Mouse (Mus musculus): ENCODE measurements around the gene Rbms3. TPM values are rescaled to one million over a fixed set of nuclear protein-coding genes. Genes with fewer than 3 reads are reported as not detected.

The Rbms3 gene
- polyA plus RNA-seq, 1 experiment from 2014 or later, result not detected

- WGBS (ENCODE audit: missing documents), result 94% methylated on average over 1 of the region's 1 CpGs
- Histone ChIP-seq H3K4me3 (ENCODE audit: inconsistent target) (no peak overlapping the region), H3K27ac (no peak overlapping the region), H3K79me2 (ENCODE audit: inconsistent target) (no peaks in the 10 kb centered on the region), H3K36me3 (ENCODE audit: inconsistent target) (no peaks in the 10 kb centered on the region)
These were observed 621.5 kb downstream of the Rbms3 start for GRCm38 (mm10) chr9:117008194-117008593.

- H3K36me3 ChIP-seq (ENCODE audit: inconsistent target), result no peaks in the 10 kb centered on the region
- WGBS (ENCODE audit: missing documents), result 82% methylated on average over 2 of the region's 2 CpGs
- H3K79me2 ChIP-seq (ENCODE audit: inconsistent target), result no peaks in the 10 kb centered on the region
- H3K27ac ChIP-seq, result no peak overlapping the region
- no peak overlapping the region for H3K4me3 ChIP-seq (ENCODE audit: inconsistent target)
These were observed 627.6 kb downstream of the Rbms3 start for GRCm38 (mm10) chr9:117002083-117002482.

GRCm38 (mm10) chr9:116999186-116999585, 630.5 kb downstream of the Rbms3 start:
- Histone ChIP-seq H3K79me2 (ENCODE audit: inconsistent target) (no peaks in the 10 kb centered on the region), H3K4me3 (ENCODE audit: inconsistent target) (no peak overlapping the region), H3K27ac (no peak overlapping the region), H3K36me3 (ENCODE audit: inconsistent target) (no peaks in the 10 kb centered on the region)
- 84% methylated on average over 6 of the region's 6 CpGs for WGBS (ENCODE audit: missing documents)

GRCm38 (mm10) chr9:116990321-116990720, 639.4 kb downstream of the Rbms3 start:
- WGBS (ENCODE audit: missing documents), result 89% methylated on average over 6 of the region's 6 CpGs

GRCm38 (mm10) chr9:116980801-116981200, 648.9 kb downstream of the Rbms3 start:
- Histone ChIP-seq H3K36me3 (ENCODE audit: inconsistent target) (no peaks in the 10 kb centered on the region), H3K4me3 (ENCODE audit: inconsistent target) (no peak overlapping the region), H3K27ac (no peak overlapping the region), H3K79me2 (ENCODE audit: inconsistent target) (no peaks in the 10 kb centered on the region)
- 89% methylated on average over 5 of the region's 5 CpGs for WGBS (ENCODE audit: missing documents)

More at GRCm38 (mm10) chr9:116990321-116990720, 639.4 kb downstream of the Rbms3 start:
- no peaks in the 10 kb centered on the region for H3K36me3 ChIP-seq (ENCODE audit: inconsistent target)
- H3K79me2 ChIP-seq (ENCODE audit: inconsistent target), result no peaks in the 10 kb centered on the region
- H3K4me3 ChIP-seq (ENCODE audit: inconsistent target), result no peak overlapping the region
- no peak overlapping the region for H3K27ac ChIP-seq

- 86% methylated on average over 5 of the region's 6 CpGs for WGBS (ENCODE audit: missing documents)
- Histone ChIP-seq H3K4me3 (ENCODE audit: inconsistent target) (no peak overlapping the region), H3K27ac (no peak overlapping the region), H3K79me2 (ENCODE audit: inconsistent target) (no peaks in the 10 kb centered on the region), H3K36me3 (ENCODE audit: inconsistent target) (no peaks in the 10 kb centered on the region)
These were observed 652.3 kb downstream of the Rbms3 start for GRCm38 (mm10) chr9:116977428-116977827.

GRCm38 (mm10) chr9:116976575-116977408, 652.9 kb downstream of the Rbms3 start:
- no peaks in the 10 kb centered on the region for H3K36me3 ChIP-seq (ENCODE audit: inconsistent target)
- 91% methylated on average over 20 of the region's 21 CpGs for WGBS (ENCODE audit: missing documents)
- H3K79me2 ChIP-seq (ENCODE audit: inconsistent target), result no peaks in the 10 kb centered on the region
- no peak overlapping the region for H3K4me3 ChIP-seq (ENCODE audit: inconsistent target)
- H3K27ac ChIP-seq, result no peak overlapping the region

- Histone ChIP-seq H3K4me3 (ENCODE audit: inconsistent target) (no peak overlapping the region), H3K36me3 (ENCODE audit: inconsistent target) (no peaks in the 10 kb centered on the region), H3K27ac (no peak overlapping the region), H3K79me2 (ENCODE audit: inconsistent target) (no peaks in the 10 kb centered on the region)
- 96% methylated on average over 4 of the region's 4 CpGs for WGBS (ENCODE audit: missing documents)
These were observed 654.4 kb downstream of the Rbms3 start for GRCm38 (mm10) chr9:116975269-116975668.

GRCm38 (mm10) chr9:116974134-116974533, 655.6 kb downstream of the Rbms3 start:
- 93% methylated on average over 3 of the region's 3 CpGs for WGBS (ENCODE audit: missing documents)
- H3K4me3 ChIP-seq (ENCODE audit: inconsistent target), result no peak overlapping the region

GRCm38 (mm10) chr9:116973594-116973993, 656.1 kb downstream of the Rbms3 start:
- no peak overlapping the region for H3K27ac ChIP-seq
- no peak overlapping the region for H3K4me3 ChIP-seq (ENCODE audit: inconsistent target)
- no peaks in the 10 kb centered on the region for H3K36me3 ChIP-seq (ENCODE audit: inconsistent target)
- 33% methylated on average over 2 of the region's 2 CpGs for WGBS (ENCODE audit: missing documents)
- H3K79me2 ChIP-seq (ENCODE audit: inconsistent target), result no peaks in the 10 kb centered on the region

More at GRCm38 (mm10) chr9:116974134-116974533, 655.6 kb downstream of the Rbms3 start:
- H3K79me2 ChIP-seq (ENCODE audit: inconsistent target), result no peaks in the 10 kb centered on the region
- no peak overlapping the region for H3K27ac ChIP-seq
- no peaks in the 10 kb centered on the region for H3K36me3 ChIP-seq (ENCODE audit: inconsistent target)

- Histone ChIP-seq H3K79me2 (ENCODE audit: inconsistent target) (no peaks in the 10 kb centered on the region), H3K27ac (no peak overlapping the region)
- WGBS (ENCODE audit: missing documents), result 93% methylated on average over 3 of the region's 3 CpGs
These were observed 662.4 kb downstream of the Rbms3 start for GRCm38 (mm10) chr9:116967317-116967716.

GRCm38 (mm10) chr9:116965691-116966090, 664.0 kb downstream of the Rbms3 start:
- no peak overlapping the region for H3K27ac ChIP-seq
- no peaks in the 10 kb centered on the region for H3K79me2 ChIP-seq (ENCODE audit: inconsistent target)
- H3K4me3 ChIP-seq (ENCODE audit: inconsistent target), result no peak overlapping the region
- H3K36me3 ChIP-seq (ENCODE audit: inconsistent target), result no peaks in the 10 kb centered on the region
- WGBS (ENCODE audit: missing documents), result 89% methylated on average over 6 of the region's 6 CpGs

More at GRCm38 (mm10) chr9:116967317-116967716, 662.4 kb downstream of the Rbms3 start:
- H3K4me3 ChIP-seq (ENCODE audit: inconsistent target), result no peak overlapping the region
- H3K36me3 ChIP-seq (ENCODE audit: inconsistent target), result no peaks in the 10 kb centered on the region

- WGBS (ENCODE audit: missing documents), result 97% methylated on average over 2 of the region's 2 CpGs
- H3K27ac ChIP-seq, result no peak overlapping the region
- H3K79me2 ChIP-seq (ENCODE audit: inconsistent target), result no peaks in the 10 kb centered on the region
- no peak overlapping the region for H3K4me3 ChIP-seq (ENCODE audit: inconsistent target)
- no peaks in the 10 kb centered on the region for H3K36me3 ChIP-seq (ENCODE audit: inconsistent target)
These were observed 673.6 kb downstream of the Rbms3 start for GRCm38 (mm10) chr9:116956156-116956555.

GRCm38 (mm10) chr9:116948211-116948610, 681.5 kb downstream of the Rbms3 start:
- no peaks in the 10 kb centered on the region for H3K79me2 ChIP-seq (ENCODE audit: inconsistent target)
- H3K36me3 ChIP-seq (ENCODE audit: inconsistent target), result no peaks in the 10 kb centered on the region
- WGBS (ENCODE audit: missing documents), result 60% methylated on average over 3 of the region's 3 CpGs
- no peak overlapping the region for H3K27ac ChIP-seq
- H3K4me3 ChIP-seq (ENCODE audit: inconsistent target), result no peak overlapping the region

- no peaks in the 10 kb centered on the region for H3K36me3 ChIP-seq (ENCODE audit: inconsistent target)
- 62% methylated on average over 4 of the region's 4 CpGs for WGBS (ENCODE audit: missing documents)
- H3K4me3 ChIP-seq (ENCODE audit: inconsistent target), result no peak overlapping the region
- H3K27ac ChIP-seq, result no peak overlapping the region
- no peaks in the 10 kb centered on the region for H3K79me2 ChIP-seq (ENCODE audit: inconsistent target)
These were observed 682.3 kb downstream of the Rbms3 start for GRCm38 (mm10) chr9:116947369-116947768.

Data from macrophage (primary cell).